15 mouse cellular contexts compared by ENCODE assay signal in the genomic region with DNA sequence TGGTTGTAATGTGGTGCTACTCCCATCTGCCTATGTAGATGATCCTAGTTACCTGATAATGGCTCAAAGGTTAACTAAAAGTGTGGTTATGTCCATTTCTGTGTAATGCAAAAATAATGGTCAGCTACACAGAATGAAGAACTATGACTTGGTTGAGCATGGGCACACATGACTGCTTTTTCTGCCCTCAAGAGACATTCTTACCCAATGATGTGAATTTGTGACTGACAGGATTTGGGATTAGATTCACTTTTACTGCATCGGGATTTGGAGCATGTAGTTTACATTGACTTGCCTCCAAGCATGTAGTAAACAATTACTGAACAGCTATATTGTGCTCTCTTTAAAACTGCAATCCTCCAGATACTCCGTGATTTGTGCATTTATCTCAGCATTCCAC.
"Had no signal": no experiment of that assay in that cellular context is flagged by ENCODE, and none has a peak within 500 bp of the region (broad histone marks: within the 10 kb centered on the region; RNA-seq: fewer than 3 reads in every experiment).

No protein-coding gene starts in this region.

- DNase-seq: right cerebral cortex, adult 18-20 months; right cerebral cortex, postnatal 14 days; right cerebral cortex, postnatal 25 days; right cerebral cortex, postnatal 4 days; spleen, adult 18-20 months; thymus, adult 18-20 months; thymus, adult 2 months; thymus, postnatal 14 days; thymus, postnatal 25 days; thymus, postnatal 36 days; thymus, postnatal 4 days had no signal

- H3K27me3 ChIP-seq: neural tube, embryonic 12.5 days; neural tube, embryonic 13.5 days; neural tube, embryonic 15.5 days; stomach, embryonic 15.5 days had no signal
